Mouse (Mus musculus): ENCODE measurements around the gene D3Ertd254e.

The D3Ertd254e gene

DNA sequence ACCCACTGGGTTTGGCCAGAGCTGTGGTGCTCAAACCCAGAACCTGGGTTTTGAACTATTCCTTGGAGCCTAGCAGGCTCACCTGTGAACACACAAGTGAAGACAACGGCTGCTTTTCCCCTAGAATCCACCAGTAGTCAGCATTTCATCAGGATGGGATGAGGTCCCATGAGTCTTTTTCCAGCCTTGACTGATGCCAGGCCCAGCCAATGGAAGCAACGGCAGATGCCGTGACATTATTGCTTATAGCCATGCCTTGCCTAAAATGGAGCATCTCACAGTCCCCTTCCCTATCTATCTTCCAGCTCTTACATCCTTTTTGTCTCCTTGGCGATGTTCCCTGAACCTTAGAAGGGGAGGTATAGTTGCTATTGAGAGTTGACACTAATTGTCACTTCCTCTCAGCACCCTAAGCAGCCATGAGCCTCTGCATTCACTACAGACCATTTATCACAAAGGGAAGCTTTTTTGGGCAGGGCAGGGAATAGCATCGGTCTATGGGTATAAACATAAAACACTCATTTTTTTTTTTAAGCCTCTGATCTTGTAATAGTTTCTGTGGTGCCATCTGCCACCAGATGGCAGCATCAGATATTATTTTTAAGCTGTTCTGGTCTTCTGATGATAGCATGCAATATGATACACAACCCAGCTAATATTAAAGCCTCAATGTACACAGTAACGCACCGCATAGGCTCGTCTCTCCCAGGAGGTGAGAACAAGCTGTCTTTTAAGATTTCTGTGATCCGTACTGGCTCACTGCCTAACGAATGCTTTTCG, 59.1 kb downstream of the D3Ertd254e start:
- in situ Hi-C loops (cut with MboI; ENCODE audit: unreplicated experiment in 2 of 2): loop anchor here (5.0 to 10.0 kb wide), 2 partner anchors 125 to 232 kb away; no protein-coding TSS in a partner anchor

DNA sequence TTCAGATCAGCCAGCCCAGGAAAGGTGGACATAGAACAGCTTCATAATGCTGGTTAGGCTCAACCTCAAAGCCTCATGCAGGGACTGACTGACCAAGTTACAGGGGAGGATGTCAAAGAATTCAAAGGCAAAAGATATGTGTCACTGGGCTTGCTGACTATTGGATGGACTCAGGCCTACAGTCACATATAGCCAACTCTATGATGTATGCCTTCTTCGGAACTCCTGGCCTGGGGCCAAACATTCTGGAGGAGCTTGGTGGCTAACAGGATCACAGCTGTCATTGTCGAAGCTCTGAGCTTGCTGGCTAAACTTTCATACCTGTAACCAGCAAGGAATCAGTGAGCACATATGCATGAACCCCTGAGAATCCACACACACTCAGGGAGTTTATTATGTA, 60.1 kb downstream of the D3Ertd254e start:
- in situ Hi-C loops (cut with MboI; ENCODE audit: unreplicated experiment in 2 of 2): loop anchor here (5.0 to 10.0 kb wide), 2 partner anchors 124 to 231 kb away; no protein-coding TSS in a partner anchor

DNA sequence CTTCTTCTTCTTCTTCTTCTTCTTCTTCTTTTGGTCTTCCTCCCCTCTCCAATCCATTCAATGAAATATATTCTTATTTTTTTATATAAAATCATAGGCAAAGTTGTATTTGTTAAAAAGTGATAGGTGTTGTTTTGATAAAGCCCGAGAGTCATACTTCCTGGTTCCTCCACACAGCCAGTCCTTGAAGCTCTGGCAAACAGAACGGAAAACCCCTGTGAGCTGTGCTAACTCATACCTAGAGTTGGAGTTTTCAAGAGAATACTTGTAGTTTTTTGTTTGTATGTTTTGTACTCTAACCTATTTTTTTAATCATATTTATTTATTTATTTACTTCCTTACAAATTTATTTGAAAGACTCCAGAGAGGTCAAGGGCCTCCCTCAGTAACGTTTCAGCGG, 61.9 kb downstream of the D3Ertd254e start:
- in situ Hi-C loops (cut with MboI; ENCODE audit: unreplicated experiment in 2 of 2): loop anchor here (5.0 to 10.0 kb wide), 2 partner anchors 122 to 230 kb away; no protein-coding TSS in a partner anchor
